Mouse (Mus musculus) hindbrain, embryonic 16.5 days (tissue): ENCODE measurements around the gene Slamf8. TPM values are rescaled to one million over a fixed set of nuclear protein-coding genes. Genes with fewer than 3 reads are reported as not detected.

ENCODE experiments used
- polyA plus RNA-seq: library from polyadenylated mRNA; unstranded; fragments of >200 nt; fragmentation: Nextera tagmentation; extraction: Ambion mirVana; gene quantifications from 2 replicates; pipeline ENCODE4 v1.2.1, GENCODE M21; 2015

The Slamf8 gene
- polyA plus RNA-seq, 1 experiment from 2014 or later = not detected

Other genes with a start within 250 kb of the Slamf8 start
- gene Kcnj10, start 249.4 kb downstream of the Slamf8 start, polyA plus RNA-seq = 3.5 and 3.9 TPM in 2 replicates
- gene Pigm, start 214.0 kb downstream of the Slamf8 start, polyA plus RNA-seq = 3.1 and 3.9 TPM in 2 replicates
- gene Slamf9, start 115.2 kb downstream of the Slamf8 start, polyA plus RNA-seq = 0.11 and 0.23 TPM in 2 replicates
- gene Igsf9, start 108.8 kb downstream of the Slamf8 start, polyA plus RNA-seq = 32.9 and 42.5 TPM in 2 replicates
- gene Tagln2, start 90.5 kb downstream of the Slamf8 start, polyA plus RNA-seq = 71.7 and 84.9 TPM in 2 replicates
- 4.9 and 5.4 TPM in 2 replicates for gene Cfap45, start 69.8 kb downstream of the Slamf8 start, polyA plus RNA-seq
- gene Vsig8, start 34.6 kb downstream of the Slamf8 start, polyA plus RNA-seq = 0.84 and 1.2 TPM in 2 replicates
- 0.13 and 0.15 TPM in 2 replicates for gene Fcrl6, start 12.0 kb upstream of the Slamf8 start, polyA plus RNA-seq
- 8.4 and 9.5 TPM in 2 replicates for gene Dusp23, start 42.4 kb upstream of the Slamf8 start, polyA plus RNA-seq
- gene Crp, start 107.5 kb upstream of the Slamf8 start, polyA plus RNA-seq = 0.09 TPM in 1 of 2 replicates, not detected in the other